11 mouse cellular contexts compared by ENCODE assay signal in the genomic region with DNA sequence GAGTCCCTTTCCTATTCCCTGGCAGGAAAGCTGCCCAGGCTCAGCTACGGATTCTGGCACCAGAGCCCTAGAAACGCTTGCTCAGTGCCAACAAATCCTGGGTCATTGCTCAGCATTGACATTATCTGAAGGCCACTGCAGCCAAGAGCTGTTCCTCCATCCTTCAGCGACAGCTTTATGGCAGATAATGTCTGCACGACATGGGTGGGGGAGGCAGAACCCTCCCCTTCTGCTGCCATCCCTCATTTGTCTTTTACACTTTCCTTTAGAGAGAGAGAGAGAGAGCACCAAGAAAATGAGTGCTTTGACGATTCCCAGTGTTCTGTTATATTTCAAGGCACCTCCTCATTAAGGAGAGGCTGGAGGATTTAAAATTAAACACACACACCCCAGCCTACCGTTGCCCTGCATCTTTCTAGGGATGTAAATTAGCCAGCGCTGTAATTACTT. TPM values are rescaled to one million over a fixed set of nuclear protein-coding genes. Genes with fewer than 3 reads are reported as not detected.
DNase-seq lines count a peak whose midpoint lies in the region; ATAC-seq lines count a peak whose summit lies in the region.
"Had no signal": no experiment of that assay in that cellular context is flagged by ENCODE, and none has a peak within 500 bp of the region (broad histone marks: within the 10 kb centered on the region; RNA-seq: fewer than 3 reads in every experiment).

No protein-coding gene starts in this region.

- H3K27ac ChIP-seq in heart, embryonic 15.5 days, result peak overlapping the region; percentile 49
- H3K27ac ChIP-seq: limb, embryonic 13.5 days had no signal

- DNase-seq in layer of hippocampus, adult 11-12 months (ENCODE audit: low spot score), result peak; percentile 36
- no peak for DNase-seq in layer of hippocampus, postnatal 25 days (ENCODE audit: extremely low spot score in 1 of 2, low spot score in 1 of 2)
- peak; percentile 24 for DNase-seq in adrenal gland, adult 8-10 months
- DNase-seq in urinary bladder, adult 18-20 months (ENCODE audit: low spot score in 2 of 2), result no peak
- no peak for DNase-seq in gastrocnemius, adult 8-10 months (ENCODE audit: low spot score in 2 of 2)
- no peak for DNase-seq in gastrocnemius, postnatal 25 days
- DNase-seq: kidney, adult 8-10 months had no signal

- H3K4me2 ChIP-seq in heart, embryonic 15.5 days, result no peak overlapping the region
- H3K4me2 ChIP-seq: limb, embryonic 13.5 days had no signal

- H3K27me3 ChIP-seq in heart, embryonic 15.5 days, result no peaks in the 10 kb centered on the region
- H3K27me3 ChIP-seq: limb, embryonic 13.5 days had no signal

- H3K36me3 ChIP-seq in heart, embryonic 15.5 days, result peaks cover 22% of the 10 kb centered on the region

- peak; percentile 74 for ATAC-seq in cerebellum, adult (ENCODE audit: insufficient number of reproducible peaks, low FRiP score, low TSS enrichment)
- ATAC-seq in heart, embryonic 15.5 days (replicated peaks; ENCODE audit: insufficient number of reproducible peaks, insufficient read depth, low FRiP score, low read depth), result peak; percentile 44; the same call in 1 of the 2 replicates

- 39% methylated on average over 7 of the region's 7 CpGs for WGBS in heart, embryonic 15.5 days

- peaks cover 20% of the 10 kb centered on the region for H3K4me1 ChIP-seq in heart, embryonic 15.5 days (replicated peaks)

- no peak overlapping the region for H3K9ac ChIP-seq in heart, embryonic 15.5 days
- H3K9ac ChIP-seq: limb, embryonic 13.5 days had no signal

- H3K4me3 ChIP-seq in heart, embryonic 15.5 days, result no peak overlapping the region
- H3K4me3 ChIP-seq: limb, embryonic 13.5 days; myocyte had no signal

- peaks cover 16% of the 10 kb centered on the region; the same call in 1 of the 2 replicates for H3K9me3 ChIP-seq in heart, embryonic 15.5 days (replicated peaks)

RNA-seq across cellular contexts. Expression of a gene that starts 16.1 kb away (rescaled TPM):
- 100 to 1,000 TPM; 288 to 297 TPM for total RNA-seq in layer of hippocampus, postnatal 25 days (2021)
- total RNA-seq in adrenal gland, adult 8-10 months (2022), result 10 to 100 TPM in 2 of 4 experiments, 1 to 10 TPM in 2; 8.9 to 20.2 (median 13.4) TPM
- polyA plus RNA-seq in heart, embryonic 15.5 days (2015; fragmentation: Nextera tagmentation; extraction: Ambion mirVana), result 4.7 TPM in 2 replicates
- 1 to 10 TPM in 1 of 4 experiments, under 1 TPM in 3; 0.65 to 1.2 (median 0.80) TPM for total RNA-seq in gastrocnemius, adult 8-10 months (2022)
- total RNA-seq in gastrocnemius, postnatal 25 days (2021), result under 1 TPM; 0.41 to 0.46 TPM

RNA-seq across cellular contexts. Expression of a gene that starts 42.4 kb away (rescaled TPM):
- 10 to 100 TPM; 49.5 to 52.4 TPM for total RNA-seq in layer of hippocampus, postnatal 25 days (2021)
- total RNA-seq in adrenal gland, adult 8-10 months (2022), result 10 to 100 TPM; 10.3 to 19.0 (median 12.7) TPM
- 0.08 and 0.14 TPM in 2 replicates for polyA plus RNA-seq in heart, embryonic 15.5 days (2015; fragmentation: Nextera tagmentation; extraction: Ambion mirVana)
- 10 to 100 TPM; 42.7 to 61.6 (median 50.2) TPM for total RNA-seq in gastrocnemius, adult 8-10 months (2022)
- total RNA-seq in gastrocnemius, postnatal 25 days (2021), result 10 to 100 TPM; 87.0 to 94.0 TPM
- polyA plus RNA-seq: myocyte had no signal

RNA-seq across cellular contexts. Expression of a gene that starts 53.1 kb away (rescaled TPM):
- not detected for total RNA-seq in layer of hippocampus, postnatal 25 days (2021)
- not detected for total RNA-seq in adrenal gland, adult 8-10 months (2022)
- not detected in 2 replicates for polyA plus RNA-seq in heart, embryonic 15.5 days (2015; fragmentation: Nextera tagmentation; extraction: Ambion mirVana)
- total RNA-seq in gastrocnemius, adult 8-10 months (2022), result not detected
- not detected for total RNA-seq in gastrocnemius, postnatal 25 days (2021)
- polyA plus RNA-seq: myocyte had no signal

Comparison
In these comparisons a context has a peak if more than half of its experiments do, and no peak if none do; other contexts are left out.
1. DNase-seq: peak in layer of hippocampus, adult 11-12 months (single experiment) and adrenal gland, adult 8-10 months (single experiment); none in layer of hippocampus, postnatal 25 days (0 of 2), urinary bladder, adult 18-20 months (0 of 2), gastrocnemius, adult 8-10 months (0 of 2) and gastrocnemius, postnatal 25 days (single experiment).
2. RNA of a gene that starts 16.1 kb away (total RNA-seq): 288 to 297 TPM in layer of hippocampus, postnatal 25 days; 8.9 to 20.2 TPM in adrenal gland, adult 8-10 months, 0.65 to 1.2 TPM in gastrocnemius, adult 8-10 months and 0.41 to 0.46 TPM in gastrocnemius, postnatal 25 days; every median in the first group is over 10 times any median in the second.